Mouse (Mus musculus) c-Kit-positive CD71-positive TER-119-positive erythroid progenitor cells, embryonic 14.5 days (primary cell): ENCODE data around the gene Rilp.

ENCODE experiments used
- DNase-seq: peaks from one replicate; pipeline ENCODE4 v3.0.0-alpha.2; 2013; ENCODE audit warnings: low spot score

The Rilp gene

DNA sequence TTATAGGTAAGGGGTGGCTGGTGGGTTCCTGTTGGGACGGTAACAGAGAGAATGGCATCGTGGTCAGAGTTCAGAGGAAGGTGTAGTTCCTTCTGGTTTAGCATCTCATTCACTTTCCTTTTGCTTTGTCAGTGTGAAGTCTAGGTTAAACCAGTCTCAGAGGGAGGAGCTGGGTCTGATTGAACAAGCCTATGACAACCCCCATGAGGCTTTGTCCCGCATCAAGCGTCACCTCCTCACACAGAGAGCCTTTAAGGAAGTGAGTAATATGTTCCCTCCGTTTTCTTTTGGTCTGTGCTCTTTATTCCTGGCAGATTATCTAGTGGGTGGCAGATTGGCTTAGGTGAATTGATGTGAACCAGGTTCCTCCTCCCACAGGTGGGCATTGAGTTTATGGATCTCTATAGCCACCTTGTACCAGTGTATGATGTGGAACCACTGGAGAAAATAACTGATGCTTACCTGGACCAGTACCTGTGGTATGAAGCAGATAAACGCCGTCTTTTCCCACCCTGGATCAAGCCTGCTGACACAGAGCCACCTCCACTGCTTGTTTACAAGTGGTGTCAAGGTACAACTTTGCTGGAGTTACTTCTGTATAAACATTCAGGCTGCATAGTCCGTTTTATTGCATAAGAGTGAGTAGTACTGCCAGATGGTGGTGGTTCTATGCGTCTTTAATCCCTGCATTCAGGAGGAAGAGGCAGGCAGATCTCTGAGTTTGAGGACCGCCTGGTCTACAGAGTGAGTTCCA, 15.4 kb upstream of the Rilp start:
- no peak for DNase-seq

- DNase-seq, result no peak
These were observed 11.8 kb upstream of the Rilp start for GRCm38 (mm10) chr11:75498126-75498525.

GRCm38 (mm10) chr11:75508162-75508561, 1.7 kb upstream of the Rilp start:
- DNase-seq, result no peak

- no peak for DNase-seq
These were observed 990 bp upstream of the Rilp start for GRCm38 (mm10) chr11:75508904-75509303.

DNA sequence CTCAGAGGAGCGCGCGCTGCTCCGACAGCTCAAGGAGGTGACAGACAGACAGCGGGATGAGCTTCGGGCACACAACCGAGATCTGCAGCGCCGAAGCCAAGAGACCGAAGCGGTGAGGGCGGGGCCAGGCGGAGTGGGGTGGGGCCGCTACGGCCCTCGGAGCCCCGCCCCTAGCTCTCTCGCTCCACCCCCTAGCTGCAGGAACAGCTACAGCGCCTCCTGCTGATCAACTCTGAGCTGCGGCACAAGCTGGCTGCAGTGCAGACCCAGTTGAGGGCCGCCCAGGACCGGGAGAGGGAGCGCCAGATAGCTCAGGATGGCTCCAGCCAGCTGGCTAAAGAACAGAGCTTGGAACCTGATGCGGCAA, 716 bp downstream of the Rilp start:
- peak; percentile 87 for DNase-seq

DNA sequence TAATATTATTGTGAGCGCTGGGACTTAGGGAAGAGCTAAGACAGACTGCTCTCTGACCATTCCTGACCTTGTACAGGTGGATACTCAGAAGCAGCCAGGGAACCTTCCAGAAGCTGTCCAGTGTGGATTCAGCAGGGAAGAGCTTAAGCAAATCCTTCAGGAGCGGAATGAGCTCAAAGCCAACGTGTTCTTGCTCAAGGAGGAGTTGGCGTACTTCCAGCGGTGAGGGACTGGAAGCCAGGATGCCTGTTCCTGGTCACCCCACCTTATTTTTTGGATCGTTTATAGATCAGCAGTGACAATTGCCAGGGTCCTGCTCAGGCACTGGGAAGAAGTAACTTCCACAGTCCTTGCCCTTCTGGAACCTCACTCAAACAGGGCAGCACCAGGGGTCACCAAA, 1.3 kb downstream of the Rilp start:
- no peak for DNase-seq

DNA sequence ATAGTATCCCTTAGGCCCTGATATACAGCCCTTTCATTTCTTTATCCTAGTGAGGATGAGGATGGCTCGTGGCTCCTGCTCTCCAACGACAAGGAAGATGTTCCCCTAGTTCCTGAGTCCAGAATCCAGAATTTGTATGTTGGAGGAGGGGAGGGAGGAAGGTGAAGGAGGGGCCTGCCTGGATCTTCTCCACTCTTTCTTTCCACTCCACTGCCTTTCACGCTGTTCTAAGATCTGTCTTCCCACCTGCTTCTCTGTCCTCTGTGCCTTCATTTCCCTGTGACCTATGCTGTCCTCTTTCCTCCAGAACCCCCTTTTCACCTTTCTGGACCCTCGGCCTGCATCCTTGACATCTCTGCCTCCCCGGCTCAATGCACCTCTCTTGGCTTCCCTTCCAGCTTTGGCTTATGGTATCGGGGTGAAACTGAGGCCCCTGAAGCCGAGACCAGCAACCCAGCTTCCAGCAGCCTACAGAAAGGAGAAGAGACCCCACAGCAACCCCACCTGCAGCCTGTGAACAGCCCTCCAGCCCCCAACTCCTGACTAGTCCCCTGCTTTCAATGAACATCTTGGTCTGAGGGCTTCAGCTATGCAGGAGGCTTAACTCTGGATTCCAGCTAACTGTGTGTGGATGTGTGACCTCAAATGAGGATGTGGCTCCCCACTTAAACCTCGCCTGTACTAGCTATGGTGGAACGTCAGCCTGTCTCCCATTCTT, 2.6 kb downstream of the Rilp start:
- DNase-seq, result no peak

- no peak for DNase-seq
These were observed 3.4 kb downstream of the Rilp start, which contains the start of gene Scarf1 for GRCm38 (mm10) chr11:75513336-75513735. Gene Scarf1, plus strand, starts transcription at chr11:75513540.

DNA sequence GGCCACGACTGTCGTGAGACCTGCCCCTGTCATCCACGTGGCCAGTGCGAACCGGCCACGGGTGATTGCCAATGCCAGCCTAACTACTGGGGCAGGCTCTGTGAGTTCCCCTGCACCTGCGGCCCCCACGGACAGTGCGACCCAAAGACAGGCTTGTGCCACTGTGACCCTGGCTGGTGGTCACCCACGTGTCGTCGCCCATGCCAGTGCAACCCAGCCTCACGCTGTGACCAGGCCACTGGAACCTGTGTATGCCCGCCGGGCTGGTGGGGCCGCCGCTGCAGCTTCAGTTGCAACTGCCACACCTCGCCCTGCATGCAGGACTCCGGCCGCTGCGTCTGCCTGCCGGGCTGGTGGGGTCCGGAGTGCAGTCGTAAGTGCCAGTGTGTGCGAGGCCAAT, 5.3 kb downstream of the Rilp start:
- DNase-seq, result no peak

DNA sequence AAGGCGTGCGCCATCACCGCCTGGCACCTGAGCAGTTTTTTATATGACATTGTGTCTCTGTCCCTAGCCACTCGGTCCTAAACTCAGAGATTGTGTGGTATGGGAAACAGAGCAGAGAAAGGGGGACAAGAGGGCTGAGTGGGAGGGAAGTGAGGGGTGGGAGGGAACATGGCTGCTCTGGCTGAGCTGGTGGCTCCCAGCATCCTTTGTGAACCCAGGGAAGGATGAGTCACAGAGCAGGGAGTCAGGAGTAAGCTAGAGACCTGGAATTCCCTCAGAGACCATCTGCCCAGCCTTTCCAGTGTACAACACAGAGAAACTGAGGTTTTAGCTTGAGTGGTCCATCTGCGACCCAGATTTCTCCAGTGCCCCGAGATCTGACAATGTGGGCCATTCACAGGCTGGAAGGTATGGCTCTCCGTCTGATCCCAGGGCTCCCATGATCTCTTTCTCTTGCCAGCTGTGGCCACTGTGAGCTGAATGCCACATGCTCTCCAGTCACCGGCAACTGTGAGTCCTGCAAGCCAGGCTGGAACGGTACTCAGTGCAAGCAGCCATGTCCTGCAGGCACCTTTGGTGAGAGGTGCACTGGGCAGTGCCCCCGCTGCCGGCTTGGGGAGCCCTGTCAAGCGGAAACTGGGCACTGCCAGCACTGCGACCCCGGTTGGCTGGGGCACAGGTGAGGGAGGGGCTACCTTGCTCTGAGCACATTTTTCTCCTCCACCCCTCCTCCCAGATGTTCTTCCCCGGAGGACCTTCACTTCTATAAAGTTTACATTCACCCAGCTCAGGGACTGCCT, 10.1 kb downstream of the Rilp start:
- no peak for DNase-seq

- DNase-seq, result no peak
These were observed 11.7 kb downstream of the Rilp start for GRCm38 (mm10) chr11:75521609-75522008.

DNA sequence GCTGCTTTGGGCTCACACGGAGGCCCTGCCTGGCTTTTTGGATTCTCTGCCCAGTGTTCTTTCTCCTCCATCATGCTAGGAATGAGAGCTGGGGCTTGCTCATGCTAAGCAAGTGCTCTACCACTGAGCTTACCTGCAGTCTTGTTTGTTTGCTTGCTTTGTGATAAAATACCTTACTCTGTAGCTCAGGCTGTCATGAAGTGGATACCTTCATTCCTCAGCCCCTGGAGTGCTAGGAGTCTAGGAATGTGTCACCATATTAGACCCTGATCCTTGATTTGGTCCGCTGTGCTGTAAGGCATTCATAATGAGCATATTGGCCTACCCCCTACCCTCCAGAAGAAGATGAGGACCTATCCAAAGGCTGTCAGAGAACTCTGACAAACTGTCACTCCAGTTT, 12.9 kb downstream of the Rilp start:
- DNase-seq, result no peak

- DNase-seq, result no peak
These were observed 15.7 kb downstream of the Rilp start for GRCm38 (mm10) chr11:75525531-75526125.

GRCm38 (mm10) chr11:75526943-75527342, 17.0 kb downstream of the Rilp start:
- no peak for DNase-seq

- DNase-seq, result no peak
These were observed 19.9 kb downstream of the Rilp start for GRCm38 (mm10) chr11:75529771-75530170.

- DNase-seq, result peak; percentile 91
These were observed 20.4 kb downstream of the Rilp start for GRCm38 (mm10) chr11:75530325-75530724.

DNA sequence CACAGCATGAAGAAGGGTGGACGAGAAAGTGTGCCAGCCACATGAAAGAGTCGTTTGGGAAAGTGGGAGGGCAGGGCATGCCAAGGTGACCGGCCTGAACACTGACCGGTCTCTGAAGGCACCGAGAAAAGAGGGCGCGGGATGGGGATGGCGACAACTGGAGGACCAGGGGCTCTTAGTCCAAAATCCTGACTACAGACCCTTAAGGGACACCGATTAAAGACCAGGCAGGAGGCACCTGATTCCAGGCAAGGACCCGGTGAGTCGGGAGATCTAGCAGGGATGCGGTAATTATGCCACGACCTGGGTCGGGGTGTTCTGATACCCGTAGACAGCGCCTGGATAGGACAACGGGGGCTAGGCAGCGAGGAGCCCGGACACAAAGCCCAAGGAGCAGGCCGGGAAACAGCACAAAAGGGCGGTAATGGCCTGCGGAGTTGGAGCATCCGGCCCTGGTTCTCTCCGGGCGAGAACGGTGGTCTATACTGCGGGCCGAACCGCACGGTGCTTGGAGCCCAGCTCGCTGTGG, 21.0 kb downstream of the Rilp start:
- peak; percentile 54 for DNase-seq

GRCm38 (mm10) chr11:75531469-75532242, 21.8 kb downstream of the Rilp start, which contains the start of gene Slc43a2:
Gene Slc43a2, plus strand, starts transcription at chr11:75531694.
- peak; percentile 92 for DNase-seq

- DNase-seq, result no peak
These were observed 22.7 kb downstream of the Rilp start for GRCm38 (mm10) chr11:75532340-75533277.
